In genomic region chr12:80260744-80261695, GRCm38 (mm10) we compare ENCODE assay signal across 8 mouse cellular contexts. TPM values are rescaled to one million over a fixed set of nuclear protein-coding genes. Genes with fewer than 3 reads are reported as not detected.
DNase-seq lines count a peak whose midpoint lies in the region; ATAC-seq lines count a peak whose summit lies in the region.

No protein-coding gene starts in this region.

- DNase-seq in kidney, adult 8-10 months, result peak; percentile 54 to 68
- no peak for DNase-seq in kidney, adult 18-20 months
- DNase-seq in embryo, embryonic 11 days, result peak; percentile 67
- peak; percentile 76 for DNase-seq in lung, adult 18-20 months
- DNase-seq in layer of hippocampus, adult 9-11 months, result no peak
- DNase-seq in layer of hippocampus, adult 8-10 months (ENCODE audit: low spot score in 2 of 2), result no peak

- H3K4me2 ChIP-seq in hindbrain, embryonic 16.5 days (ENCODE audit: low read length), result peak overlapping the region; percentile 83
- peak overlapping the region; percentile 65 for H3K4me2 ChIP-seq in stomach, embryonic 14.5 days (replicated peaks; ENCODE audit: low read depth, low read length)

- no peaks in the 10 kb centered on the region for H3K36me3 ChIP-seq in hindbrain, embryonic 16.5 days (ENCODE audit: control insufficient read depth, insufficient read depth, low read length)
- H3K36me3 ChIP-seq in stomach, embryonic 14.5 days (ENCODE audit: control insufficient read depth, insufficient read depth, low read length), result no peaks in the 10 kb centered on the region

- no peaks in the 10 kb centered on the region for H3K27me3 ChIP-seq in hindbrain, embryonic 16.5 days (replicated peaks; ENCODE audit: control insufficient read depth, insufficient read depth, low read length)
- H3K27me3 ChIP-seq in stomach, embryonic 14.5 days (ENCODE audit: control insufficient read depth, insufficient read depth, low read length), result no peaks in the 10 kb centered on the region

- peak overlapping the region; percentile 89 for H3K9ac ChIP-seq in hindbrain, embryonic 16.5 days (ENCODE audit: low read depth, low read length)
- H3K9ac ChIP-seq in stomach, embryonic 14.5 days (replicated peaks; ENCODE audit: low read depth, low read length), result peak overlapping the region; percentile 95

- H3K4me1 ChIP-seq in hindbrain, embryonic 16.5 days (ENCODE audit: control insufficient read depth, insufficient read depth, low read depth, low read length), result peaks cover 19% of the 10 kb centered on the region
- peaks cover 16% of the 10 kb centered on the region; the same call in 1 of the 2 replicates for H3K4me1 ChIP-seq in stomach, embryonic 14.5 days (ENCODE audit: control insufficient read depth, insufficient read depth, low read length)

- no peaks in the 10 kb centered on the region for H3K9me3 ChIP-seq in hindbrain, embryonic 16.5 days (ENCODE audit: control insufficient read depth, low read length)
- H3K9me3 ChIP-seq in stomach, embryonic 14.5 days (ENCODE audit: control insufficient read depth, low read depth, low read length), result no peaks in the 10 kb centered on the region

- 9% methylated on average over 25 of the region's 25 CpGs for WGBS in hindbrain, embryonic 16.5 days
- WGBS in stomach, embryonic 14.5 days, result 14% methylated on average over 25 of the region's 25 CpGs

- peak overlapping the region; percentile 90 for H3K27ac ChIP-seq in hindbrain, embryonic 16.5 days (ENCODE audit: low read depth, low read length)
- H3K27ac ChIP-seq in stomach, embryonic 14.5 days (ENCODE audit: low read length), result peak overlapping the region; percentile 99

- peak; percentile 13 for ATAC-seq in hindbrain, embryonic 16.5 days
- ATAC-seq in stomach, embryonic 14.5 days (ENCODE audit: insufficient number of reproducible peaks, insufficient read depth, low FRiP score, low read depth), result peak; percentile 19; the same call in 1 of the 2 replicates

- H3K4me3 ChIP-seq in hindbrain, embryonic 16.5 days (ENCODE audit: low read length), result peak overlapping the region; percentile 88
- H3K4me3 ChIP-seq in stomach, embryonic 14.5 days (ENCODE audit: low read depth, low read length), result peak overlapping the region; percentile 88

RNA-seq across cellular contexts. Expression of gene Actn1, which starts 0.8 kb away (rescaled TPM):
- 8.3 and 9.1 TPM in 2 replicates for polyA plus RNA-seq in hindbrain, embryonic 16.5 days (2015; fragmentation: Nextera tagmentation; extraction: Ambion mirVana)
- 80.4 and 81.7 TPM in 2 replicates for polyA plus RNA-seq in stomach, embryonic 14.5 days (2014; fragmentation: Nextera tagmentation; extraction: Ambion mirVana)
- 100 to 1,000 TPM in 1 of 4 experiments, 10 to 100 TPM in 3; 79.9 to 104 (median 90.3) TPM for total RNA-seq in layer of hippocampus, adult 8-10 months (2022)

Comparison
In these comparisons a context has a peak if more than half of its experiments do, and no peak if none do; other contexts are left out.
1. DNase-seq: peak in kidney, adult 8-10 months (2 of 2), embryo, embryonic 11 days (single experiment) and lung, adult 18-20 months (2 of 2); none in kidney, adult 18-20 months (single experiment), layer of hippocampus, adult 9-11 months (single experiment) and layer of hippocampus, adult 8-10 months (0 of 2).